In genomic region chr2:155016751-155017150, GRCm38 (mm10) we compare ENCODE assay signal across 2 mouse cellular contexts. TPM values are rescaled to one million over a fixed set of nuclear protein-coding genes. Genes with fewer than 3 reads are reported as not detected.
"Had no signal": no experiment of that assay in that cellular context is flagged by ENCODE, and none has a peak within 500 bp of the region (broad histone marks: within the 10 kb centered on the region; RNA-seq: fewer than 3 reads in every experiment).

No protein-coding gene starts in this region.

RNA-seq across cellular contexts. Expression of gene Gm14226, which starts 1.3 kb away (rescaled TPM):
- total RNA-seq: neutrophil, adult 5-6 weeks had no signal
- polyA plus RNA-seq: small intestine, adult 2 months had no signal
